Mouse (Mus musculus) embryonic facial prominence, embryonic 12.5 days (tissue): Measurements from ENCODE around the gene Supt16. TPM values are rescaled to one million over a fixed set of nuclear protein-coding genes. Genes with fewer than 3 reads are reported as not detected.

Experiments
- polyA plus RNA-seq: library from polyadenylated mRNA; unstranded; fragments of >200 nt; fragmentation: Nextera tagmentation; extraction: Ambion mirVana; gene quantifications from 2 replicates; pipeline ENCODE4 v1.2.1, GENCODE M21; 2016

The Supt16 gene
- polyA plus RNA-seq, 1 experiment from 2014 or later, result 77.4 TPM

Other genes starting within 250 kb of the Supt16 start
- gene Arhgef40, start 212.7 kb downstream of the Supt16 start, polyA plus RNA-seq, result 204 and 214 TPM in 2 replicates
- 0.51 and 0.63 TPM in 2 replicates for gene Tmem253, start 181.8 kb downstream of the Supt16 start, polyA plus RNA-seq
- 56.7 and 60.6 TPM in 2 replicates for gene Zfp219, start 176.7 kb downstream of the Supt16 start, polyA plus RNA-seq
- gene Olfr221, start 155.0 kb downstream of the Supt16 start, polyA plus RNA-seq, result not detected in 2 replicates
- 778 and 818 TPM in 2 replicates for gene Hnrnpc, start 93.4 kb downstream of the Supt16 start, polyA plus RNA-seq
- 72.3 and 75.9 TPM in 2 replicates for gene Rpgrip1, start 86.7 kb downstream of the Supt16 start, polyA plus RNA-seq
- gene Chd8, start 60.4 kb upstream of the Supt16 start, polyA plus RNA-seq, result 56.5 and 56.7 TPM in 2 replicates
- 47.4 and 50.2 TPM in 2 replicates for gene Tox4, start 81.7 kb upstream of the Supt16 start, polyA plus RNA-seq
- gene Rab2b, start 82.1 kb upstream of the Supt16 start, polyA plus RNA-seq, result 26.4 and 27.4 TPM in 2 replicates
- gene Mettl3, start 107.7 kb upstream of the Supt16 start, polyA plus RNA-seq, result 51.9 and 59.9 TPM in 2 replicates
- 41.4 and 42.1 TPM in 2 replicates for gene Sall2, start 131.3 kb upstream of the Supt16 start, polyA plus RNA-seq
- gene Olfr1513, start 159.0 kb upstream of the Supt16 start, polyA plus RNA-seq, result not detected in 2 replicates
- not detected in 2 replicates for gene Olfr1512, start 181.8 kb upstream of the Supt16 start, polyA plus RNA-seq
- 0.10 TPM in 1 of 2 replicates, not detected in the other for gene Olfr1511, start 200.0 kb upstream of the Supt16 start, polyA plus RNA-seq
- gene Olfr1510, start 217.0 kb upstream of the Supt16 start, polyA plus RNA-seq, result not detected in 2 replicates
- not detected in 2 replicates for gene Olfr1509, start 245.6 kb upstream of the Supt16 start, polyA plus RNA-seq